Mouse (Mus musculus) ES-Bruce4 (cell line): ENCODE results near the gene Mbnl1. TPM values are rescaled to one million over a fixed set of nuclear protein-coding genes. Genes with fewer than 3 reads are reported as not detected.

ENCODE experiments used
- H3K27ac ChIP-seq: 2 replicates; pipeline ENCODE4 v1.5.1; 2012; ENCODE audit warnings: low read length, inconsistent platforms; ENCODE audit not compliant: insufficient read depth
- H3K27me3 ChIP-seq: 2 replicates; pipeline ENCODE4 v1.6.1; 2012; ENCODE audit warnings: mild to moderate bottlenecking, low read length, inconsistent platforms; ENCODE audit not compliant: control insufficient read depth, poor library complexity, insufficient read depth, severe bottlenecking
- H3K36me3 ChIP-seq: 2 replicates; pipeline ENCODE4 v1.6.1; 2012; ENCODE audit warnings: inconsistent platforms, mild to moderate bottlenecking, low read length, moderate library complexity; ENCODE audit not compliant: control insufficient read depth, poor library complexity, insufficient read depth, severe bottlenecking
- H3K4me1 ChIP-seq: one replicate; pipeline ENCODE4 v1.8.1; 2011; ENCODE audit warnings: low read length; ENCODE audit not compliant: control insufficient read depth, insufficient read depth
- H3K4me3 ChIP-seq: 2 replicates; pipeline ENCODE4 v1.5.1; 2011; ENCODE audit warnings: low read depth, mild to moderate bottlenecking, low read length
- H3K9ac ChIP-seq: 2 replicates; pipeline ENCODE4 v1.6.1; 2012; ENCODE audit warnings: low read depth, mild to moderate bottlenecking, inconsistent platforms; ENCODE audit not compliant: poor library complexity, severe bottlenecking
- H3K9me3 ChIP-seq: replicated peaks from 2 replicates; pipeline ENCODE4 v1.6.1; 2012; ENCODE audit warnings: mild to moderate bottlenecking, low read length, inconsistent platforms; ENCODE audit not compliant: control insufficient read depth, poor library complexity, insufficient read depth, severe bottlenecking
- CTCF ChIP-seq: IDR thresholded peaks from one replicate; pipeline ENCODE4 v1.8.1; 2011; ENCODE audit warnings: low read depth, low read length
- EP300 ChIP-seq: IDR thresholded peaks from 2 replicates; pipeline ENCODE4 v1.6.1; 2011; ENCODE audit warnings: low read depth, low read length; ENCODE audit not compliant: insufficient read depth
- POLR2A ChIP-seq: IDR thresholded peaks from one replicate; pipeline ENCODE4 v1.8.1; 2011; ENCODE audit warnings: low read length; ENCODE audit not compliant: insufficient read depth
- polyA plus RNA-seq: library from polyadenylated mRNA; stranded (reverse); fragments of >200 nt; gene quantifications from 2 replicates; pipeline ENCODE4 v1.2.4, GENCODE M21; 2011; ENCODE audit warnings: low read depth; ENCODE audit not compliant: missing spikeins, insufficient read depth, insufficient read length

Mbnl1 gene
- polyA plus RNA-seq, 1 experiment: 26.6 TPM

GRCm38 (mm10) chr3:60580699-60581098, 108.1 kb downstream of the Mbnl1 start:
- no peaks in the 10 kb centered on the region for H3K9me3 ChIP-seq
- H3K4me3 ChIP-seq: no peak overlapping the region
- no peak overlapping the region for H3K9ac ChIP-seq
- TF ChIP-seq EP300 (no peak), POLR2A (no peak), CTCF (no peak)
- H3K27ac ChIP-seq: no peak overlapping the region; the same call in 1 of the 2 replicates
- no peaks in the 10 kb centered on the region for H3K36me3 ChIP-seq
- no peaks in the 10 kb centered on the region for H3K4me1 ChIP-seq
- no peaks in the 10 kb centered on the region for H3K27me3 ChIP-seq

- no peak for TF ChIP-seq POLR2A
- Histone ChIP-seq H3K9me3 (no peaks in the 10 kb centered on the region), H3K9ac (no peak overlapping the region), H3K36me3 (no peaks in the 10 kb centered on the region), H3K27me3 (no peaks in the 10 kb centered on the region), H3K27ac (no peak overlapping the region), H3K4me1 (no peaks in the 10 kb centered on the region), H3K4me3 (no peak overlapping the region)
Observed at GRCm38 (mm10) chr3:60582154-60582553, 109.5 kb downstream of the Mbnl1 start.

- H3K9me3 ChIP-seq: no peaks in the 10 kb centered on the region
- H3K27ac ChIP-seq: no peak overlapping the region
- H3K4me3 ChIP-seq: no peak overlapping the region
- H3K27me3 ChIP-seq: no peaks in the 10 kb centered on the region
- TF ChIP-seq POLR2A (no peak), CTCF (no peak), EP300 (no peak)
- no peak overlapping the region for H3K9ac ChIP-seq
- no peaks in the 10 kb centered on the region for H3K36me3 ChIP-seq
- no peaks in the 10 kb centered on the region for H3K4me1 ChIP-seq
Observed at GRCm38 (mm10) chr3:60582620-60583019, 110.0 kb downstream of the Mbnl1 start.

GRCm38 (mm10) chr3:60584704-60585103, 112.1 kb downstream of the Mbnl1 start:
- TF ChIP-seq POLR2A (no peak), EP300 (no peak), CTCF (no peak)
- no peak overlapping the region for H3K9ac ChIP-seq
- H3K36me3 ChIP-seq: no peaks in the 10 kb centered on the region
- no peaks in the 10 kb centered on the region for H3K4me1 ChIP-seq
- H3K4me3 ChIP-seq: no peak overlapping the region
- no peaks in the 10 kb centered on the region for H3K27me3 ChIP-seq
- H3K9me3 ChIP-seq: no peaks in the 10 kb centered on the region
- H3K27ac ChIP-seq: no peak overlapping the region

- no peak overlapping the region for H3K4me3 ChIP-seq
- H3K9me3 ChIP-seq: no peaks in the 10 kb centered on the region
- H3K4me1 ChIP-seq: no peaks in the 10 kb centered on the region
- H3K9ac ChIP-seq: no peak overlapping the region
- H3K27ac ChIP-seq: no peak overlapping the region
- H3K27me3 ChIP-seq: no peaks in the 10 kb centered on the region
- H3K36me3 ChIP-seq: no peaks in the 10 kb centered on the region
- TF ChIP-seq EP300 (no peak), CTCF (no peak), POLR2A (no peak)
Observed at GRCm38 (mm10) chr3:60586046-60586445, 113.4 kb downstream of the Mbnl1 start.

DNA sequence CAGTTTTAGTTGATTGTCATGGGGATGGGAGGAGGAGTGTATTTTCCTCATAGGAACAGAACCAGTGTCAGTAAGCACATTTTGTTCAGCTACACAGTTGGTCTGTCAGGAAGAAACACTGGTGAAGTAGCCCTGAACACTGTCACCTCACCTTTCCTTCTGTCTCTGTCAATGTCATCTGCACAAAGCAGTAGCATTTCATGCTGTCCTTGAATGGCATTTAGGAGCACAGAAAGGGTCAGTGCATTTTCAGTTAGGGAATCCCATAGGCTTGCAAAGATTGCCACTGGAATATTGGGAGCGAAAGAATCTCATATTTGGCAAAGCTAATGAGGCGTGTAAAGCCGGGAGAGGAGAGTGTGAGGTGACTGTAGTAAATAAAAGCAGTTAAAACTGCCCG, 114.5 kb downstream of the Mbnl1 start:
- TF ChIP-seq EP300 (no peak), POLR2A (no peak), CTCF (no peak)
- H3K36me3 ChIP-seq: no peaks in the 10 kb centered on the region
- H3K9ac ChIP-seq: no peak overlapping the region
- H3K4me1 ChIP-seq: no peaks in the 10 kb centered on the region
- no peak overlapping the region for H3K4me3 ChIP-seq
- no peaks in the 10 kb centered on the region for H3K9me3 ChIP-seq
- no peak overlapping the region for H3K27ac ChIP-seq
- H3K27me3 ChIP-seq: no peaks in the 10 kb centered on the region
